Mouse (Mus musculus) limb, embryonic 11.5 days (tissue): ENCODE data around the gene Agpat3. TPM values are rescaled to one million over a fixed set of nuclear protein-coding genes. Genes with fewer than 3 reads are reported as not detected.
"Not testable (repeated sequence)": the region's sequence is repeated elsewhere in the genome, so short reads cannot be mapped to it uniquely, and the experiment has no call there.

Experiments used
- ATAC-seq: fragments of 200-750 bp; cut with Nextera tagmentation; 2 replicates; pipeline ENCODE4 v1.8.0; 2017; ENCODE audit warnings: low read depth; ENCODE audit not compliant: insufficient number of reproducible peaks, low FRiP score, low TSS enrichment
- DNase-seq: peaks from one replicate; pipeline ENCODE4 v3.0.0-alpha.2; 2015; ENCODE audit warnings: low spot score
- H3K27ac ChIP-seq: fragments of 300-500 bp; sonication (generic); replicated peaks from 2 replicates; pipeline ENCODE4 v1.5.1; 2014; ENCODE audit warnings: low read depth, mild to moderate bottlenecking, low read length
- H3K27me3 ChIP-seq: fragments of 300-500 bp; sonication (generic); 2 replicates; pipeline ENCODE4 v1.6.1; 2014; ENCODE audit warnings: mild to moderate bottlenecking, low read length, mixed read lengths; ENCODE audit not compliant: control insufficient read depth, insufficient read depth
- H3K36me3 ChIP-seq: fragments of 300-500 bp; sonication (generic); 2 replicates; pipeline ENCODE4 v1.6.1; 2014; ENCODE audit warnings: mild to moderate bottlenecking, low read length, moderate library complexity, mixed read lengths; ENCODE audit not compliant: control insufficient read depth, insufficient read depth
- H3K4me1 ChIP-seq: fragments of 300-500 bp; sonication (generic); 2 replicates; pipeline ENCODE4 v1.6.1; 2014; ENCODE audit warnings: low read length, mixed read lengths; ENCODE audit not compliant: control insufficient read depth, insufficient read depth
- H3K4me2 ChIP-seq: fragments of 300-500 bp; sonication (generic); 2 replicates; pipeline ENCODE4 v1.6.1; 2014; ENCODE audit warnings: low read depth, mild to moderate bottlenecking, moderate library complexity; ENCODE audit not compliant: severe bottlenecking
- H3K4me3 ChIP-seq: fragments of 300-500 bp; sonication (generic); 2 replicates; pipeline ENCODE4 v1.5.1; 2014; ENCODE audit warnings: low read depth, low read length
- H3K9ac ChIP-seq: fragments of 300-500 bp; sonication (generic); 2 replicates; pipeline ENCODE4 v1.6.1; 2014; ENCODE audit warnings: mild to moderate bottlenecking, low read length
- H3K9me3 ChIP-seq: fragments of 300-500 bp; sonication (generic); 2 replicates; pipeline ENCODE4 v1.6.1; 2016; ENCODE audit warnings: low read length; ENCODE audit not compliant: control insufficient read depth
- WGBS: fragments of 180-500 bp; shearing (Covaris S2); extraction: QIAGEN DNeasy Blood & Tissue Kit; methylation state at CpG from one replicate; pipeline ENCODE4 v1.1.7; 2014; 5-methylcytosine and 5-hydroxymethylcytosine counted together
- polyA plus RNA-seq: library from polyadenylated mRNA; unstranded; fragments of >200 nt; fragmentation: Nextera tagmentation; extraction: Ambion mirVana; gene quantifications from 2 replicates; pipeline ENCODE4 v1.2.1, GENCODE M21; 2014

Agpat3 gene
- polyA plus RNA-seq, 1 experiment from 2014 or later, result 38.0 TPM

GRCm38 (mm10) chr10:78366195-78366834 is 14.0 kb upstream of the Agpat3 start:
- H3K4me1 ChIP-seq, result no peaks in the 10 kb centered on the region
- H3K27ac ChIP-seq, result no peak overlapping the region
- no peak overlapping the region for H3K9ac ChIP-seq
- no peak for ATAC-seq
- no peak for DNase-seq
- no peaks in the 10 kb centered on the region for H3K9me3 ChIP-seq
- no peak overlapping the region for H3K4me3 ChIP-seq
- H3K36me3 ChIP-seq, result no peaks in the 10 kb centered on the region
- H3K27me3 ChIP-seq, result no peaks in the 10 kb centered on the region
- H3K4me2 ChIP-seq, result no peak overlapping the region
- 49% methylated on average over 5 of the region's 5 CpGs for WGBS

- ATAC-seq (no peak), DNase-seq (no peak)
- H3K4me2 ChIP-seq, result no peak overlapping the region
- no peak overlapping the region for H3K27ac ChIP-seq
- H3K36me3 ChIP-seq, result no peaks in the 10 kb centered on the region
- H3K27me3 ChIP-seq, result no peaks in the 10 kb centered on the region
- WGBS, result 84% methylated on average over 6 of the region's 6 CpGs
- H3K4me3 ChIP-seq, result no peak overlapping the region
- H3K9ac ChIP-seq, result no peak overlapping the region
- no peaks in the 10 kb centered on the region for H3K4me1 ChIP-seq
- H3K9me3 ChIP-seq, result no peaks in the 10 kb centered on the region
These were observed 13.3 kb upstream of the Agpat3 start for GRCm38 (mm10) chr10:78365555-78365954.

GRCm38 (mm10) chr10:78364106-78364505 is 11.8 kb upstream of the Agpat3 start:
- no peaks in the 10 kb centered on the region for H3K27me3 ChIP-seq
- no peaks in the 10 kb centered on the region for H3K9me3 ChIP-seq
- H3K9ac ChIP-seq, result no peak overlapping the region
- no peaks in the 10 kb centered on the region for H3K4me1 ChIP-seq
- H3K27ac ChIP-seq, result no peak overlapping the region
- WGBS, result 90% methylated on average over 2 of the region's 2 CpGs
- H3K4me3 ChIP-seq, result no peak overlapping the region
- DNase-seq (no peak), ATAC-seq (no peak)
- no peak overlapping the region for H3K4me2 ChIP-seq
- no peaks in the 10 kb centered on the region for H3K36me3 ChIP-seq

- DNase-seq, result no peak
- Histone ChIP-seq H3K27me3 (no peaks in the 10 kb centered on the region), H3K9ac (no peak overlapping the region), H3K36me3 (no peaks in the 10 kb centered on the region), H3K9me3 (no peaks in the 10 kb centered on the region), H3K4me3 (no peak overlapping the region), H3K4me2 (no peak overlapping the region), H3K27ac (no peak overlapping the region), H3K4me1 (no peaks in the 10 kb centered on the region)
- no peak for ATAC-seq
- 94% methylated on average over 6 of the region's 6 CpGs for WGBS
These were observed 11.1 kb upstream of the Agpat3 start for GRCm38 (mm10) chr10:78363366-78363765.

- H3K9ac ChIP-seq, result no peak overlapping the region
- DNase-seq (no peak), ATAC-seq (no peak)
- H3K27me3 ChIP-seq, result no peaks in the 10 kb centered on the region
- WGBS, result 87% methylated on average over 2 of the region's 2 CpGs
- H3K4me2 ChIP-seq, result no peak overlapping the region
- H3K4me3 ChIP-seq, result no peak overlapping the region
- no peaks in the 10 kb centered on the region for H3K4me1 ChIP-seq
- H3K27ac ChIP-seq, result no peak overlapping the region
- no peaks in the 10 kb centered on the region for H3K9me3 ChIP-seq
- H3K36me3 ChIP-seq, result no peaks in the 10 kb centered on the region
These were observed 9.7 kb upstream of the Agpat3 start for GRCm38 (mm10) chr10:78361951-78362350.

GRCm38 (mm10) chr10:78360290-78360711 is 8.0 kb upstream of the Agpat3 start:
- DNase-seq (no peak), ATAC-seq (no peak)
- Histone ChIP-seq H3K9ac (no peak overlapping the region), H3K36me3 (no peaks in the 10 kb centered on the region), H3K4me3 (no peak overlapping the region), H3K9me3 (no peaks in the 10 kb centered on the region), H3K4me1 (no peaks in the 10 kb centered on the region), H3K27ac (no peak overlapping the region), H3K4me2 (no peak overlapping the region), H3K27me3 (no peaks in the 10 kb centered on the region)
- 45% methylated on average over 3 of the region's 3 CpGs for WGBS

GRCm38 (mm10) chr10:78358999-78359398 is 6.7 kb upstream of the Agpat3 start:
- not testable (repeated sequence) for H3K27me3 ChIP-seq, H3K4me2 ChIP-seq, H3K27ac ChIP-seq, H3K36me3 ChIP-seq, H3K9me3 ChIP-seq, H3K4me1 ChIP-seq, H3K9ac ChIP-seq, DNase-seq, H3K4me3 ChIP-seq, ATAC-seq
- 84% methylated on average over 3 of the region's 3 CpGs for WGBS

GRCm38 (mm10) chr10:78358266-78358665 is 6.0 kb upstream of the Agpat3 start:
- Histone ChIP-seq H3K4me1 (peaks cover 4% of the 10 kb centered on the region; the same call in 1 of the 2 replicates), H3K9ac (no peak overlapping the region), H3K27me3 (no peaks in the 10 kb centered on the region), H3K27ac (no peak overlapping the region), H3K36me3 (no peaks in the 10 kb centered on the region), H3K4me3 (no peak overlapping the region), H3K4me2 (no peak overlapping the region), H3K9me3 (no peaks in the 10 kb centered on the region)
- WGBS, result 82% methylated on average over 4 of the region's 4 CpGs
- ATAC-seq (no peak), DNase-seq (no peak)

- Histone ChIP-seq H3K36me3 (no peaks in the 10 kb centered on the region), H3K4me1 (peaks cover 4% of the 10 kb centered on the region; the same call in 1 of the 2 replicates), H3K4me3 (no peak overlapping the region), H3K27ac (no peak overlapping the region), H3K9ac (no peak overlapping the region), H3K9me3 (no peaks in the 10 kb centered on the region), H3K27me3 (no peaks in the 10 kb centered on the region), H3K4me2 (no peak overlapping the region)
- WGBS, result 86% methylated on average over 5 of the region's 5 CpGs
- ATAC-seq, result no peak
- DNase-seq, result no peak
These were observed 5.5 kb upstream of the Agpat3 start for GRCm38 (mm10) chr10:78357742-78358141.
